Mouse (Mus musculus) embryonic facial prominence, embryonic 10.5 days (tissue): ENCODE results near the gene Adam15. TPM values are rescaled to one million over a fixed set of nuclear protein-coding genes. Genes with fewer than 3 reads are reported as not detected.

Experiments
- DNase-seq: peaks from one replicate; pipeline ENCODE4 v3.0.0-alpha.2; 2017; ENCODE audit warnings: low spot score
- H3K27ac ChIP-seq: fragments of 300-500 bp; sonication (generic); replicated peaks from 2 replicates; pipeline ENCODE4 v1.5.1; 2016; ENCODE audit warnings: mild to moderate bottlenecking
- H3K27me3 ChIP-seq: fragments of 300-500 bp; sonication (generic); replicated peaks from 2 replicates; pipeline ENCODE4 v1.6.1; 2016; ENCODE audit warnings: low read depth, mild to moderate bottlenecking; ENCODE audit not compliant: poor library complexity, severe bottlenecking
- H3K36me3 ChIP-seq: fragments of 300-500 bp; sonication (generic); replicated peaks from 2 replicates; pipeline ENCODE4 v1.6.1; 2016; ENCODE audit warnings: mild to moderate bottlenecking, moderate library complexity
- H3K4me1 ChIP-seq: fragments of 300-500 bp; sonication (generic); 2 replicates; pipeline ENCODE4 v1.6.1; 2016
- H3K4me3 ChIP-seq: fragments of 300-500 bp; sonication (generic); 2 replicates; pipeline ENCODE4 v1.5.1; 2016; ENCODE audit warnings: mild to moderate bottlenecking, moderate library complexity
- H3K9me3 ChIP-seq: fragments of 300-500 bp; sonication (generic); 2 replicates; pipeline ENCODE4 v1.6.1; 2016; ENCODE audit warnings: mild to moderate bottlenecking
- WGBS: fragments of 180-500 bp; shearing (Covaris S2); methylation state at CpG from one replicate; pipeline ENCODE4 v1.1.7; 2016; 5-methylcytosine and 5-hydroxymethylcytosine counted together
- polyA plus RNA-seq: library from polyadenylated mRNA; unstranded; fragments of >200 nt; fragmentation: Nextera tagmentation; extraction: Ambion mirVana; gene quantifications from 2 replicates; pipeline ENCODE4 v1.2.1, GENCODE M21; 2016

Adam15 gene
- polyA plus RNA-seq, 1 experiment from 2014 or later: 34.2 TPM

GRCm38 (mm10) chr3:89381233-89381632, 31.4 kb upstream of the Adam15 start:
- Histone ChIP-seq H3K27ac (no peak overlapping the region), H3K9me3 (no peaks in the 10 kb centered on the region), H3K4me1 (peaks cover 44% of the 10 kb centered on the region), H3K36me3 (peaks cover 18% of the 10 kb centered on the region), H3K27me3 (peaks cover 20% of the 10 kb centered on the region), H3K4me3 (no peak overlapping the region)
- no peak for DNase-seq
- WGBS: 85% methylated on average over 11 of the region's 11 CpGs

GRCm38 (mm10) chr3:89380711-89381110, 30.9 kb upstream of the Adam15 start:
- DNase-seq: no peak
- H3K27ac ChIP-seq: no peak overlapping the region
- 93% methylated on average over 18 of the region's 18 CpGs for whole genome bisulfite sequencing
- peaks cover 18% of the 10 kb centered on the region for H3K36me3 ChIP-seq
- no peak overlapping the region for H3K4me3 ChIP-seq
- H3K9me3 ChIP-seq: no peaks in the 10 kb centered on the region
- H3K27me3 ChIP-seq: peaks cover 15% of the 10 kb centered on the region
- peaks cover 40% of the 10 kb centered on the region for H3K4me1 ChIP-seq

- no peak for DNase-seq
- 93% methylated on average over 14 of the region's 14 CpGs for WGBS
- peaks cover 11% of the 10 kb centered on the region for H3K27me3 ChIP-seq
- no peaks in the 10 kb centered on the region for H3K9me3 ChIP-seq
- no peak overlapping the region for H3K27ac ChIP-seq
- H3K36me3 ChIP-seq: peaks cover 18% of the 10 kb centered on the region
- peaks cover 36% of the 10 kb centered on the region for H3K4me1 ChIP-seq
- no peak overlapping the region for H3K4me3 ChIP-seq
These were observed 30.5 kb upstream of the Adam15 start for GRCm38 (mm10) chr3:89380291-89380690.

- Histone ChIP-seq H3K4me1 (peaks cover 28% of the 10 kb centered on the region), H3K4me3 (peak overlapping the region; percentile 74; the same call in 1 of the 2 replicates), H3K36me3 (peaks cover 18% of the 10 kb centered on the region), H3K27ac (no peak overlapping the region), H3K9me3 (no peaks in the 10 kb centered on the region), H3K27me3 (0 out of 2 replicates have a peak, but pooled peaks cover 4% of the 10 kb centered on the region)
- WGBS: 87% methylated on average over 31 of the region's 31 CpGs
- DNase-seq: no peak
These were observed 29.8 kb upstream of the Adam15 start for GRCm38 (mm10) chr3:89379388-89380131.

- Histone ChIP-seq H3K27ac (peak overlapping the region; percentile 92), H3K36me3 (peaks cover 18% of the 10 kb centered on the region), H3K9me3 (no peaks in the 10 kb centered on the region), H3K4me1 (peaks cover 26% of the 10 kb centered on the region), H3K27me3 (0 out of 2 replicates have a peak, but pooled peaks cover 3% of the 10 kb centered on the region), H3K4me3 (peak overlapping the region; percentile 74)
- under 1% methylated on average over 29 of the region's 29 CpGs for WGBS
- DNase-seq: peak; percentile 91
These were observed 28.7 kb upstream of the Adam15 start for GRCm38 (mm10) chr3:89378394-89379067.

GRCm38 (mm10) chr3:89377831-89378230, 28.0 kb upstream of the Adam15 start:
- WGBS: 65% methylated on average over 4 of the region's 4 CpGs
- peak overlapping the region; percentile 92 for H3K27ac ChIP-seq

GRCm38 (mm10) chr3:89373581-89374231, 23.9 kb upstream of the Adam15 start:
- H3K27me3 ChIP-seq: no peaks in the 10 kb centered on the region
- 46% methylated on average over 5 of the region's 5 CpGs for WGBS
- H3K4me1 ChIP-seq: peaks cover 21% of the 10 kb centered on the region
- H3K9me3 ChIP-seq: no peaks in the 10 kb centered on the region
- no peaks in the 10 kb centered on the region for H3K36me3 ChIP-seq
- DNase-seq: no peak
- H3K4me3 ChIP-seq: no peak overlapping the region
- H3K27ac ChIP-seq: no peak overlapping the region

More at GRCm38 (mm10) chr3:89377831-89378230, 28.0 kb upstream of the Adam15 start:
- Histone ChIP-seq H3K9me3 (no peaks in the 10 kb centered on the region), H3K4me3 (peak overlapping the region; percentile 74), H3K36me3 (peaks cover 18% of the 10 kb centered on the region), H3K4me1 (peaks cover 31% of the 10 kb centered on the region), H3K27me3 (0 out of 2 replicates have a peak, but pooled peaks cover 3% of the 10 kb centered on the region)
- no peak for DNase-seq

GRCm38 (mm10) chr3:89367338-89367737, 17.5 kb upstream of the Adam15 start:
- Histone ChIP-seq H3K27me3 (0 out of 2 replicates have a peak, but pooled peaks cover 17% of the 10 kb centered on the region), H3K36me3 (no peaks in the 10 kb centered on the region), H3K4me3 (no peak overlapping the region), H3K4me1 (peaks cover 16% of the 10 kb centered on the region), H3K9me3 (no peaks in the 10 kb centered on the region), H3K27ac (no peak overlapping the region)
- WGBS: 63% methylated on average over 11 of the region's 11 CpGs
- no peak for DNase-seq

- WGBS: 79% methylated on average over 20 of the region's 20 CpGs
- Histone ChIP-seq H3K4me3 (no peak overlapping the region), H3K4me1 (peaks cover 16% of the 10 kb centered on the region), H3K36me3 (no peaks in the 10 kb centered on the region), H3K9me3 (no peaks in the 10 kb centered on the region), H3K27ac (no peak overlapping the region), H3K27me3 (0 out of 2 replicates have a peak, but pooled peaks cover 17% of the 10 kb centered on the region)
- DNase-seq: no peak
These were observed 16.0 kb upstream of the Adam15 start for GRCm38 (mm10) chr3:89365486-89366414.

- 0 out of 2 replicates have a peak within 1 kb of the TSS, but pooled peaks have one; percentile 2 for H3K4me3 ChIP-seq
- DNase-seq: no peak
- no peaks in the 10 kb centered on the region for H3K36me3 ChIP-seq
- H3K9me3 ChIP-seq: no peaks in the 10 kb centered on the region
- 0 out of 2 replicates have a peak, but pooled peaks cover 17% of the 10 kb centered on the region for H3K27me3 ChIP-seq
- H3K27ac ChIP-seq: no peak within 1 kb of the TSS
- H3K4me1 ChIP-seq: peaks cover 16% of the 10 kb centered on the region
- 88% methylated on average over 11 of the region's 11 CpGs for WGBS
These were observed 15.3 kb upstream of the Adam15 start, which contains the start of gene Dcst1 for GRCm38 (mm10) chr3:89365153-89365485. TSS of gene Dcst1 (minus strand) at chr3:89365253.

- no peaks in the 10 kb centered on the region for H3K36me3 ChIP-seq
- peaks cover 16% of the 10 kb centered on the region for H3K4me1 ChIP-seq
- DNase-seq: no peak
- no peak overlapping the region for H3K4me3 ChIP-seq
- H3K27me3 ChIP-seq: 0 out of 2 replicates have a peak, but pooled peaks cover 17% of the 10 kb centered on the region
- no peak overlapping the region for H3K27ac ChIP-seq
- H3K9me3 ChIP-seq: no peaks in the 10 kb centered on the region
- 60% methylated on average over 8 of the region's 8 CpGs for WGBS
These were observed 14.8 kb upstream of the Adam15 start for GRCm38 (mm10) chr3:89364631-89365030.
